Mouse (Mus musculus) neutrophil, adult 65 days (primary cell): ENCODE results near the gene Rnf166. TPM values are rescaled to one million over a fixed set of nuclear protein-coding genes. Genes with fewer than 3 reads are reported as not detected.

ENCODE experiments used
- total RNA-seq: library from RNA; stranded (reverse); gene quantifications from 2 replicates; pipeline ENCODE4 v1.2.4, GENCODE M21; 2023

The Rnf166 gene
- total RNA-seq, result 47.1 and 54.5 TPM in 2 replicates

DNA sequence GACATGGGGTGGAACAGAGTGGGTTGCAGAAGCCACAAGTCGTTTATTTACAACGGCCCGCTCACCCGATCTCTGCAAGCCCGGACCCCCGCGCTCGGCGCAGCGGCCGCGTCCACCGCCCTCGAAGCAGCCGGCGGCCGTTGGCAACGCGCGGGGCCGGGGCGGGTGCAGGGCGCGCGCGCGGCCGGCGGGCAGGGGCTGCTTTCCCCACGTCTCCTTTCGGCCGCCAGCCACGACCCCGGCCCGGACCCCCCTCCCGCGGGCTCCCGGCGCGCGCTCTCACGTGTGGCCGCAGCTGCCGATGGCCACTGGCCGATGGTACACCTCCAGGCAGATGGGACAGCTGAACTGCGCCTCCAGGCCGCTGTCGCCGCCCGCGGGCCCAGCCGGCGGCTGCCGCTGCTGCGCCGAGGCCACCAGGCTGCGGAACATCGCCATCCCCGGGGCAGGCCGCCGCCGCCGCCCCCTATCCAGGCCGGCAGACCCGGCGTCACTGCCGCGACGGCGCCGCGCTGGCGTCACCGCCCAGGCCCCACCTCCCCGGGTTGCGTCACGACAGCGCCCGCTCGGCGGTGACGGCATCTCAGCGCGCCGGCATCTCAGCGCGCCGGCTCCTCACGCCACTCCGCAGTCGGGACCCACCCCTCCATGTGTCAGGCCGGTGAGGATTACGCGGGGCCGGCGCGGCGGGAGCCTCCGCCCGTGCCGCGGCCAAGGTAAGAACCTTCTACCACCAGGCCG, at the start of gene Rnf166, which contains the start of gene Ctu2:
Gene Rnf166 (minus strand): TSS at position 485 of the 741 bp plus-strand sequence.
Gene Ctu2 (plus strand): TSS at position 564 of the 741 bp plus-strand sequence.

DNA sequence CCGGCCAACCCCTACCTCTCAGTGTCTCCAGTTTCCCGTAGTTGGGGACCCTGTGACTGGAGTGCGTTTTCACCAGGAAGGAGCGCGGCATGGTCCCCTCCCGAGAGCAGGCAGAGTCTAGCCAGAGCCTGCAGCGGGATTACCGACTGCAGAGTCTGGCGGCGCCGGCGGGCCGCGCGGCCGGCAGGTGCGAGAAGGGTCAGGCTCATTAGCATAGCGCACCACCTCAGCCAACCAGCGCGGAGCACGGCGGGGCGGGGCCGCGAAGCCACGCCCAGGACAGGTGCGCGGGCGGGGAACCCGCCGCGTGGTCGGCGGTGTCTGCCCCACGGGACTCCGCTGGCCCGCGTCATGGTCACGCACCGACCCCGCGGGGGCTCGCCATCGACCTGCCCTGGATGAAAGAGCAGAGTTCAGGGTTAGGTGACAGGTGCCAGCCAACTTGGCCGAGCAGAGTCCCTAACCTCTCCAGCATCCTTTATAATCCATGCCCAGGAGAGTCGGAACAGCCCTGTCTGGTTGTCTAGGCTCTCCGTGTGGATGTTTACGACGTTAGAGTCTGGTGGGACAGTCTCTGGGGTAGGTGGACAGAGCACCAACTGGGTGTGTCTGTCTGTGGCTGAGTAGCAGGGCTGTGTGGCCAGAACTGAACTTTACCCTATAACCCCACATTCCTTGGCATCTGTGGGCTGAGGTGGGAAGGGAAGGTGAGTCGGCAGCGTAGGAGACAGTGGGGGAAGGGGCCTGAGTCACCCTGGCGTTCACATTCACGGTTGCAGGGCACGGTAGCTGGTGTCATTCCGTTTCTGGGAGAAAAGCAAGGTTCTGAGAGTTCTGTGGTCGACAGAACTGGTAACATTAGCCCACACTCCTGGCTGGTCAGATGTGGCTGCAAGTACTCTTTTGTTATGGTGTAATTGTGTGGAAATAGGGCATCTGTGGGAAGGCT, 15.1 kb downstream of the Rnf166 start, which contains the start of gene Snai3:
Gene Snai3 (minus strand): TSS at position 210 of the 949 bp plus-strand sequence.

DNA sequence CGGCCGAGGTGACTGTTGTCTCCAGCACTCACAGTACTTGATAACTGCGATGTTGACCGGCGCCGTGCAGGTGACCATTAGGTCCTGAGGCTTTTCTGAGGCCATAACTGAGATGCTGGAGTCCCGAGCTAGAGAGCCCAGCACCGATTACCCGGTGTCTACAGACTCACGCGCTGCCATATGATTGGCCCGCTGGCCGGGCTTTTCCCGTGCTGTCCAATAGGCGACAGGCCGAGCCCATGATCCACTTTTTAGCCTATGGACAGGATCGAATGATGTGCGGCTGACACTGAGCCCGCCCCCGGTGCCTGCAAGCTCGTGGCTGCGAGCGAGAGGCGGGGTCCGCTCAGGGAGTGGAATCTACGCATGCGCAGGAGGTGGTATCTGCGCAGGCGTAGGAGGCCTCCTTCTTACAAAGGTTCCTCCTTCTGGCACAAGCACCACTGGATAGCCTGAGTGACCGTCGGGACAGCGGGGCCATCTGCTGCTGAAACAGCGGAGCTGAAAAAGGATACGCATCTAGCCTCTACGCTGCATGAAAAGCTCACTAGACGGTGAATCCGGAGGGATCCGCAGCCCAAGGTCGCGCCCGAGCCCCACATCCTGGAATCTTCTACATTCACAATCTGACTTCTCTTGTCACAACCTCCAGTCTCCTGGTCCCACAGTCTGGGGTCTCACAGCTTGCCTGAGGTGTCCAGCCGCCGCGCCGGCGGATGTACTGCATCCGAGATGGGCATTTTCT, 32.4 kb downstream of the Rnf166 start, which contains the start of gene Mvd:
Gene Mvd (minus strand): TSS at position 161 of the 745 bp plus-strand sequence.

DNA sequence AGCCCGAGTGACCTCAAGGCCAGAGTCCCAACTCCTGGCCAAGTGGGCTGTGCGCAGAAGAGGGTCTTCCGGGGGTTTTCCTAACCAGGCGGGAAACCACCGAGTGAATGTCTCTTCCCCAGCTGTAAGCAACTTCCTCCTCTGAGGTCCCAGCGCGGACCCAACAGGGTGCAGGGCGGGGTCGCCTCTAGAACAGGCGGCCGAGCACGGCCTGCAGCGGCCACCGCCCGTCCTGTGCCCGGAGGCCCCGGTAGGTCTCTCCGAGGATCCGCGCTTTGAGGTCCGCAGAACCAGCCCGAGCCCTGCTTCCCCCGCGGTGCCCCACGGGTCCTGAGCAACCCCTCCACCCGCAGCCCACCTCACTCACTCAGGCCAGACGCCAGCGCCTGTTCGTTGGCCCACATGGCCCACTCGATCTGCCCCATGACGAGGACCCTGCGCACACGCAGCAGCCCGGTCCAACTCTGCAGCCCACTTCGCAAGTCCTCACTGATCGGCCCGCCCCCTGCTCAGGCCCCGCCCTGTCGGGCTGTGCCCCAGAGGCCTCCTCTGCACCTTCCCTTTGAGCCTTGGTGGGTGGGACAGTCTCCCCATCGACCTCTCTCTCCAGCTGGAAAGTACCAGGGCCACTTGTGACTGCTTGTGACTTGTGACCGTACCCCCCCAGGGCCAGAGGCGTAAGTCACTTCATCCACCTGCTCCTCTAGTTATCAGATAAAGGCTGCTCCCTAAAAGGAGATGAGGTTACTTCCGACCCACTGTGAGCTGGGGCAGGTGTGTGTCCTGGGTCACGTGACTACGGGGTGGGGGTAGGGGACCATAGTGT, 43.2 kb downstream of the Rnf166 start, which contains the start of gene Cyba:
Gene Cyba (minus strand): TSS at position 488 of the 826 bp plus-strand sequence.

DNA sequence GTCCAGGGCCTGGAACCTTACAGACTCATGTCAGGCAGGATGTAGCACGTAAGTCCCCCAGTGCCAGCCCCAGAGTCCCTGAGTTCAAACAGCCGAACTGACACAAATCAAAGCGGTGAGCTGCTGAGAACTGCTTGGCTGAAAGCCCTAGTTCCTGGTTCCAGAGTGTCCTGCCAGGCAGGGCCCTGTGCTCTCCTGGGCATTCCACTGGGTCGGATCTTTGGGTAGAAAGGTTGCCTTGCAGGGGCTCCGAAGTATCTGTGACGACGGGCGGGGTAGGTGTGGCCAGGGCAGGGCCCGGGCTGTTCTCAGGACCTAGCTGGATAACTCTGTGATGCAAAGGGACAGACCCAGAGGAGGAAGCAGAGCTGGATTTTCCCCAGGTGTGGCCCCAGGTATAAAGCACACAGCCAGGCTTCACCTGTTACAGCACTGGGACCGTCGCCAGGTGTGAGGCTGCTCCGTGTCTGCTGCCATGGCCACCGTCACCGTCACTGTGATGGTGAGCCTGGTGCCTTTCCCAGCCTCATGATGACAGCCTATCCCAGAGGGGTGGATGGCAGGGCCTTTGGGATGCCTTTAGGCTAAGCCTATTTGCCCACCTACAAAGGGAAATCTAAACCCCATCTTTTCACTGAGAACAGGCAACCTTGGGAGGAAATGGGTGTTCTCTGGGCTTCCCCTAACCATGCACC, 54.3 kb downstream of the Rnf166 start, which contains the start of gene Il17c:
Gene Il17c (plus strand): TSS at position 645 of the 695 bp plus-strand sequence.

Other genes starting within 250 kb of the Rnf166 start
- gene Zfpm1, start 193.9 kb downstream of the Rnf166 start, total RNA-seq, result 4.6 and 11.2 TPM in 2 replicates
- not detected in 2 replicates for gene Trhr2, start 115.3 kb downstream of the Rnf166 start, total RNA-seq
- 47.4 and 75.2 TPM in 2 replicates for gene Zc3h18, start 99.5 kb downstream of the Rnf166 start, total RNA-seq
- gene Il17c, start 54.0 kb downstream of the Rnf166 start, total RNA-seq, result 0.98 TPM in 1 of 2 replicates, not detected in the other
- 796 and 813 TPM in 2 replicates for gene Cyba, start 43.1 kb downstream of the Rnf166 start, total RNA-seq
- gene Mvd, start 32.6 kb downstream of the Rnf166 start, total RNA-seq, result 8.7 and 10.0 TPM in 2 replicates
- not detected in 2 replicates for gene Snai3, start 15.3 kb downstream of the Rnf166 start, total RNA-seq
- 13.2 and 15.3 TPM in 2 replicates for gene Ctu2, start 79 bp upstream of the Rnf166 start, total RNA-seq
- gene Piezo1, start 75.3 kb upstream of the Rnf166 start, total RNA-seq, result 24.0 and 38.7 TPM in 2 replicates
- 56.1 and 75.3 TPM in 2 replicates for gene Cdt1, start 92.0 kb upstream of the Rnf166 start, total RNA-seq
- gene Aprt, start 100.8 kb upstream of the Rnf166 start, total RNA-seq, result 160 and 176 TPM in 2 replicates
- 74.4 and 111 TPM in 2 replicates for gene Galns, start 135.4 kb upstream of the Rnf166 start, total RNA-seq
- gene Trappc2l, start 135.6 kb upstream of the Rnf166 start, total RNA-seq, result 38.8 and 41.0 TPM in 2 replicates
- not detected in 2 replicates for gene Pabpn1l, start 146.7 kb upstream of the Rnf166 start, total RNA-seq
- gene Cbfa2t3, start 223.0 kb upstream of the Rnf166 start, total RNA-seq, result 13.8 and 15.5 TPM in 2 replicates